Mouse (Mus musculus) embryonic stem cell, embryonic (primary cell): ENCODE measurements around the gene Tstd1.

Experiments
- CTCF ChIA-PET, 4 experiments: fragments of 300-600 bp in 2 of 4; fragments of 350-600 bp in 2 of 4; sonication (Branson Sonifier 250); formaldehyde crosslinking; loops; one replicate each; lab custom pipeline; 2022; ENCODE audit warnings: inconsistent platforms in 2 of 4; lab: Charles Lee
- POLR2A ChIA-PET, 4 experiments: fragments of 300-600 bp in 2 of 4; fragments of 350-600 bp in 2 of 4; sonication (Branson Sonifier 250); formaldehyde crosslinking; loops; one replicate each; lab custom pipeline; 2022; ENCODE audit warnings: antibody characterized with exemption in 4 of 4, inconsistent platforms in 1 of 4; lab: Charles Lee

Gene Tstd1

GRCm38 (mm10) chr1:171418660-171419059, at the start of gene Tstd1:
Gene Tstd1 (plus strand): TSS chr1:171418872.
- ChIA-PET POLR2A (interaction anchor here in 2 of 4 experiments (0.5 to 2.1 kb wide), 7 partner anchors 12 to 85 kb away, joined by 3 to 11 read pairs (median 4); partner anchors contain the start of gene F11r (in 2 of the 2)), CTCF (interaction anchor here in 1 of 4 experiments (1.7 kb wide), 1 partner anchor 39 kb away, joined by 5 read pairs; no protein-coding TSS in a partner anchor)

GRCm38 (mm10) chr1:171369845-171370556, 48.7 kb upstream of the Tstd1 start, which contains the start of gene Nectin4:
Gene Nectin4 (plus strand): TSS chr1:171370099.
- CTCF ChIA-PET, result interaction anchor here in 3 of 4 experiments (0.5 to 6.0 kb wide), 9 partner anchors 9 to 107 kb away, joined by 3 to 43 read pairs (median 4); partner anchors contain the start of gene Klhdc9 (in 2 of the 3)
- POLR2A ChIA-PET, result interaction anchor here in 2 of 4 experiments (0.5 to 3.9 kb wide), 16 partner anchors 8 to 265 kb away, joined by 3 to 22 read pairs (median 4); partner anchors contain the start of genes Dedd (in 2 of the 2), Klhdc9 (in 2 of the 2) and Alyref2 (in 1 of the 2)

DNA sequence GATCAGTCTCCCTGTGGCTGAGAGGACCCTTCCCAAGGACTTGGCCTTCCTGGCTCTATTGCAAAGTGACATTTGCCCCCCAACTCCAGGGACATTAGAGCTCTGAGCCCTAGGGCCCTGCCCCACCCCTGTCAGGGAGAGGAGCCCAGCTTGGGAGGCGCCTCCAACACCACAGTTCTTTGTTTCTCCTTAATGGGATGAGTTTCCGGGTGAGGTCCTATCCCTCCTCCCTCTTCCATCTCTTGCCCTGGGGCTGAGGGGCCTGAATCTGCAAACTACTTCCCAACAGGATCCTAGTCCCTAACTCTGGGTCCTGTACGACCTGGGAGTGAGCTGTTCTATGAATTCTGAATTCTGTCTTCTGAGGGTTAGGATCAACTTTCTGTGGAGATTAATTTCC, 45.8 kb upstream of the Tstd1 start:
- POLR2A ChIA-PET, result interaction anchor here in 3 of 4 experiments (0.6 to 3.9 kb wide), 18 partner anchors 9 to 322 kb away, joined by 3 to 22 read pairs (median 4); partner anchors contain the start of genes Klhdc9 (in 3 of the 3), Usf1 (in 2 of the 3), Arhgap30 (in 1 of the 3) and B4galt3 (in 1 of the 3)

DNA sequence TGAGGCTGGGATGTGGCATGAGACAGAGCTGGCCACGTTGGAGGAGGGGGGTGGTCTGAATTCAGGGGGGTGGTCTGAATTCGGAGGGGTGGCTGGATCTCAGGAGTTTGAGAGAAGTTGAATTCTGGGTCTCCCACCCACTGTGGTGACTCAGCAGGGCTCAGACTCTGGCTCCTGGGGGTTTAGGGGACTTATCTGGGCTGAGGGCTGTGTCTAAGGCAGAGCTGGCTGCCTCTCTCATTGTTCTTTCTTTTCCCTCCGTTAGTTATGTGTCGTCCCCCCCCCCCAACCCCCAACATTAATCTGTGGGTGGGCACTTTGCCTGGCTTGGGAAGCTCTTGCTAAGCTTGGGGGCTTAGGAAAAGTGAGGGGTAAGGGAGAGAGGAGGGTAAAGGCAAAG, 44.7 kb upstream of the Tstd1 start:
- ChIA-PET CTCF (interaction anchor here in 3 of 4 experiments (0.6 to 6.0 kb wide), 9 partner anchors 11 to 128 kb away, joined by 3 to 43 read pairs (median 4); partner anchors contain the start of genes Klhdc9 (in 2 of the 3) and Arhgap30 (in 1 of the 3)), POLR2A (interaction anchor here in 3 of 4 experiments (0.6 to 3.9 kb wide), 22 partner anchors 8 to 1962 kb away, joined by 3 to 22 read pairs (median 4); partner anchors contain the start of genes Klhdc9 (in 2 of the 3), Nit1 (in 2 of the 3), Pfdn2 (in 2 of the 3) and Dedd (in 1 of the 3))

More for the DNA sequence above, 45.8 kb upstream of the Tstd1 start:
- CTCF ChIA-PET, result interaction anchor here in 2 of 4 experiments (0.6 to 6.0 kb wide), 8 partner anchors 12 to 129 kb away, joined by 3 to 43 read pairs (median 4); partner anchors contain the start of genes Klhdc9 (in 2 of the 2), Nit1 (in 1 of the 2) and Pfdn2 (in 1 of the 2)

GRCm38 (mm10) chr1:171375646-171376097, 43.0 kb upstream of the Tstd1 start:
- ChIA-PET CTCF (interaction anchor here in 2 of 4 experiments (0.7 to 1.4 kb wide), 3 partner anchors 9 to 180 kb away, joined by 3 to 6 read pairs (median 4); partner anchors contain the start of gene Pcp4l1 (in 1 of the 2)), POLR2A (interaction anchor here in 2 of 4 experiments (0.7 to 1.8 kb wide), 9 partner anchors 8 to 127 kb away, joined by 3 to 7 read pairs (median 4); partner anchors contain the start of gene Klhdc9 (in 1 of the 2))

DNA sequence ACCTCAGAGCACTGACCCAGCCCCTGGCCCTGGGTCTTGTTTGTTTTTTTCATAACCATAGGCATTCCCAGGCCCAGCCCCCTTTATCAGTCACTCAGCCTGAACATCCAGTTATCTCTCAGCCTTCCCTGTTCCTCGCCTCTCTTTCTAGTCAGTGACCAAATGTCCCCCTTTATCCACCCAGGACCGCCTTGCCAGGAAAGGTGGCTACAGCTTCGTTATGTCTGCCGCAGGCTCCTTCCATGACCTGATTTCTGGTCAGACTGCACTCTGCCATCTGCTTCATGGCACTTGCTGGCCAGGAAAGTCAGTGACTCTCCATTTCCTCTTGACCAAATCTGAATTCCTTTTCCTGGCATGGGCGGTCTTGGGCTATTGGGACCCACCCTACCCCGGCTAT, 40.4 kb upstream of the Tstd1 start:
- POLR2A ChIA-PET, result interaction anchor here in 1 of 4 experiments (0.8 to 1.3 kb wide), 4 partner anchors 10 to 48 kb away, joined by 3 to 4 read pairs (median 3); partner anchors contain the start of genes Nit1 and Pfdn2

DNA sequence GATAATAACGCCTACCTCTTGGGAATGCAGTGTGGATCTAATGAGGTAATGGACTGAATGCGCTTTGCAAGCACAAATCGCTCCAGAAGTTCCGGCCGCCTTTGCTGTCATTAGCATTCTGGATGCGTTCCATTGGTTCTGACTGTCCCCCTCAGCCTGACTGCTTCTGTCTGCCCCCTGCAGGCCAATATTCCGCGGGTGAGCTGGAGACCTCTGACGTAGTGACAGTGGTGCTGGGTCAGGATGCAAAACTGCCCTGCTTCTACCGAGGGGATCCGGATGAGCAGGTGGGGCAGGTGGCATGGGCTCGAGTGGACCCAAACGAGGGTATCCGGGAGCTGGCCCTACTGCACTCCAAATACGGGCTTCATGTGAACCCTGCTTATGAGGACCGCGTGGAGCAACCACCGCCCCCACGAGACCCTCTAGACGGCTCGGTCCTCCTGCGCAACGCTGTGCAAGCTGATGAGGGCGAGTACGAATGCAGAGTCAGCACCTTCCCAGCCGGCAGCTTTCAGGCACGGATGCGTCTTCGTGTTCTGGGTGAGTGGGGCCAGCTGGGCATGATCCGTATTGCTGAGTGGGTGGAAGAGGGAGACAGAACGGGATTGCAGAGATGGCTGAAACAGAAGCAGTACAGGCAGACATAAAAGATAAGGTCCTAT, 38.6 kb upstream of the Tstd1 start:
- POLR2A ChIA-PET, result interaction anchor here in 3 of 4 experiments (0.6 to 2.2 kb wide), 24 partner anchors 9 to 122 kb away, joined by 3 to 12 read pairs (median 3); partner anchors contain the start of genes Klhdc9 (in 2 of the 3), Arhgap30 (in 1 of the 3), B4galt3 (in 1 of the 3) and Nectin4 (in 1 of the 3)
- CTCF ChIA-PET, result interaction anchor here (0.5 to 2.4 kb wide), 36 partner anchors 9 to 985 kb away, joined by 3 to 15 read pairs (median 4); partner anchors contain the start of genes Nectin4 (in 2 of the 4), Adamts4 (in 1 of the 4), F11r (in 1 of the 4) and Klhdc9 (in 1 of the 4)

More for the DNA sequence above, 40.4 kb upstream of the Tstd1 start:
- CTCF ChIA-PET, result interaction anchor here in 1 of 4 experiments (1.0 kb wide), 1 partner anchor 9 kb away, joined by 3 read pairs; no protein-coding TSS in a partner anchor

DNA sequence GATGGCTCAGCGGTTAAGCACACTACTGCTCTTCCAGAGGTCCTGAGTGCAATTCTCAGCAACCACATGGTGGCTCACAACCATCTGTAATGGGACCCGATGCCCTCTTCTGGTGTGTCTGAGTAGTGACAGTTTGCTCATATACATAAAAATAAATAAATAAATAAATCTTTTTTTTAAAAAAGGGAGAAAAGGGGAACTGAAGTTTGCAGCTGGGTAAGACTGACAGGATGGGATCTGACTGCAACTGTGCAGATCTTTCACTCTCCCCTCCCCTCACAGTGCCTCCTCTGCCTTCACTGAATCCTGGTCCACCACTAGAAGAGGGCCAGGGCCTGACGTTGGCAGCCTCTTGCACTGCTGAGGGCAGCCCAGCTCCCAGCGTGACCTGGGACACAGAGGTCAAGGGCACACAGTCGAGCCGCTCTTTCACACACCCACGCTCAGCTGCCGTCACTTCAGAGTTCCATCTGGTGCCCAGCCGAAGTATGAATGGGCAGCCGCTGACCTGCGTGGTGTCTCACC, 36.5 kb upstream of the Tstd1 start:
- POLR2A ChIA-PET, result interaction anchor here in 2 of 4 experiments (0.6 to 1.7 kb wide), 6 partner anchors 8 to 819 kb away, joined by 3 to 6 read pairs (median 3); no protein-coding TSS in a partner anchor
- CTCF ChIA-PET, result interaction anchor here in 2 of 4 experiments (1.0 kb wide), 2 partner anchors 21 to 122 kb away, joined by 3 read pairs; no protein-coding TSS in a partner anchor

- ChIA-PET POLR2A (interaction anchor here (0.7 to 3.9 kb wide), 20 partner anchors 9 to 118 kb away, joined by 3 to 25 read pairs (median 4); partner anchors contain the start of genes Klhdc9 (in 3 of the 4), F11r (in 1 of the 4), Nit1 (in 1 of the 4) and Pfdn2 (in 1 of the 4)), CTCF (interaction anchor here (0.6 to 1.4 kb wide), 12 partner anchors 9 to 1000 kb away, joined by 3 to 9 read pairs (median 4); partner anchors contain the start of genes Klhdc9 (in 1 of the 4) and Usf1 (in 1 of the 4))
Measured at GRCm38 (mm10) chr1:171384361-171384760, 34.3 kb upstream of the Tstd1 start.

- ChIA-PET POLR2A (interaction anchor here in 3 of 4 experiments (0.5 to 3.9 kb wide), 17 partner anchors 10 to 162 kb away, joined by 3 to 25 read pairs (median 5); partner anchors contain the start of genes Klhdc9 (in 3 of the 3), B4galt3 (in 1 of the 3), F11r (in 1 of the 3) and Nit1 (in 1 of the 3)), CTCF (interaction anchor here in 3 of 4 experiments (0.5 to 1.4 kb wide), 8 partner anchors 16 to 384 kb away, joined by 3 to 8 read pairs (median 4); partner anchors contain the start of genes Adamts4 (in 1 of the 3) and Klhdc9 (in 1 of the 3))
Measured at GRCm38 (mm10) chr1:171385171-171385570, 33.5 kb upstream of the Tstd1 start.

GRCm38 (mm10) chr1:171387099-171387498, 31.6 kb upstream of the Tstd1 start:
- ChIA-PET CTCF (interaction anchor here (0.5 to 2.2 kb wide), 28 partner anchors 9 to 282 kb away, joined by 3 to 10 read pairs (median 4); partner anchors contain the start of genes Klhdc9 (in 3 of the 4), F11r (in 1 of the 4), Nectin4 (in 1 of the 4) and Usf1 (in 1 of the 4)), POLR2A (interaction anchor here in 3 of 4 experiments (0.5 to 2.0 kb wide), 10 partner anchors 9 to 115 kb away, joined by 3 to 7 read pairs (median 4); partner anchors contain the start of genes Klhdc9 (in 3 of the 3) and Usf1 (in 1 of the 3))

DNA sequence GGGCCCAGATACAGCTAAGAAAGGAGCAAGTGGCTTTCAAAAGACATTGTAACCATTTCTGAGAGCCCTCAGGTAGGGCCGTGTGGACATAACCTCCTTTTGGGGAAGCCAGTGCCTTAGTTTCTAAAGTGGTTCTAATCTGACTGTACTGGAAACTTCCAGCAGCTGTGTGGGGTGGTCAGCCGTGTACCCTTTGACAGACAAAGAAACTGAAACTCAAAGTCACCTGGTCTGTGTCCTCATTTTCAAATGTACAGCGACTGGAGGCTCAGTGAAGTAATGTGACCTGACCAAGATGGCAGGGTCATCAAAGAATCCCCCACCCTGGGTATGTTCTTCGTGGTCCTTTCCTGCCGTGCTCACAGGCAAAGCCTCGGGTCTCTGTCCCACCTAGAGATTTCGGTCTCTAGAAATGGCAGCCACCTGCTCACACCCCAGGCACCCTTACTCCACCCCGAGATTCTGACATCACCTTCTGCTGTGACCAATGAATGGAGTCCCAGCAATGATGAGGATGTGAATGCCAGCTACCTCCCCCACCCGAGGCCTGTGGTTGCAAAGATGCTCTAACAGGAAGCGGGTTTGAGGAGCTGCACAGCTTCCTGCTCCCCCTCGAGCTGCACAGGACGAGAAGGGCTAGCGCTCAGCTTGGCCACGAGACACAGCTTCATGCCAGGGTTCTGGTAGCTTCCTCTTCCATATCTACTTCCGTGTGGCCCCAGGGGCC, 30.1 kb upstream of the Tstd1 start, which contains the start of gene Arhgap30:
TSS of gene Arhgap30 (plus strand) at position 579 of the 727 bp plus-strand sequence.
- ChIA-PET CTCF (interaction anchor here (0.5 to 2.2 kb wide), 13 partner anchors 8 to 228 kb away, joined by 3 to 10 read pairs (median 3); partner anchors contain the start of gene Klhdc9 (in 1 of the 4)), POLR2A (interaction anchor here (0.8 to 2.9 kb wide), 28 partner anchors 8 to 300 kb away, joined by 3 to 18 read pairs (median 5); partner anchors contain the start of genes Usf1 (in 2 of the 4), Cfap126 (in 1 of the 4), Dedd (in 1 of the 4) and F11r (in 1 of the 4))

GRCm38 (mm10) chr1:171390101-171390500, 28.6 kb upstream of the Tstd1 start:
- ChIA-PET CTCF (interaction anchor here in 2 of 4 experiments (0.6 to 2.2 kb wide), 6 partner anchors 10 to 174 kb away, joined by 3 to 7 read pairs (median 4); partner anchors contain the start of gene Ppox (in 1 of the 2)), POLR2A (interaction anchor here (0.5 to 2.9 kb wide), 38 partner anchors 8 to 273 kb away, joined by 3 to 18 read pairs (median 4); partner anchors contain the start of genes Klhdc9 (in 3 of the 4), Usf1 (in 3 of the 4), F11r (in 2 of the 4) and Ppox (in 1 of the 4))

- POLR2A ChIA-PET, result interaction anchor here in 3 of 4 experiments (0.6 to 3.5 kb wide), 20 partner anchors 8 to 285 kb away, joined by 3 to 38 read pairs (median 4); partner anchors contain the start of genes Klhdc9 (in 2 of the 3), Usf1 (in 2 of the 3), Alyref2 (in 1 of the 3) and Arhgap30 (in 1 of the 3)
- CTCF ChIA-PET, result interaction anchor here in 2 of 4 experiments (1.1 to 2.2 kb wide), 3 partner anchors 12 to 42 kb away, joined by 3 to 5 read pairs (median 3); no protein-coding TSS in a partner anchor
Measured at GRCm38 (mm10) chr1:171401821-171402220, 16.9 kb upstream of the Tstd1 start.
